Mouse (Mus musculus) heart, adult 2 months (tissue): ENCODE data around the gene Exoc4. TPM values are rescaled to one million over a fixed set of nuclear protein-coding genes. Genes with fewer than 3 reads are reported as not detected.

ENCODE experiments used
- DNase-seq, 2 experiments: peaks; one replicate each; pipeline ENCODE4 v3.0.0; 2021
- H3K27ac ChIP-seq: fragments of 200-600 bp; 2 replicates; pipeline ENCODE4 v1.8.1; 2022
- H3K27me3 ChIP-seq: fragments of 200-500 bp; 2 replicates; pipeline ENCODE4 v1.6.1; 2012; ENCODE audit warnings: mild to moderate bottlenecking, low read length, inconsistent platforms, mixed read lengths; ENCODE audit not compliant: control insufficient read depth, insufficient read depth
- H3K36me3 ChIP-seq: fragments of 200-500 bp; 2 replicates; pipeline ENCODE4 v1.6.1; 2012; ENCODE audit warnings: low read length, inconsistent platforms; ENCODE audit not compliant: control insufficient read depth, insufficient read depth
- H3K4me1 ChIP-seq: fragments of 200-500 bp; 2 replicates; pipeline ENCODE4 v1.6.1; 2011; ENCODE audit warnings: low read length; ENCODE audit not compliant: control insufficient read depth, insufficient read depth
- H3K4me3 ChIP-seq: fragments of 200-600 bp; 2 replicates; pipeline ENCODE4 v1.8.1; 2022
- H3K79me2 ChIP-seq: fragments of 200-500 bp; replicated peaks from 2 replicates; pipeline ENCODE4 v1.6.1; 2012; ENCODE audit warnings: mild to moderate bottlenecking, inconsistent platforms, low read length, moderate library complexity, mixed read lengths; ENCODE audit not compliant: control insufficient read depth, insufficient read depth
- H3K9ac ChIP-seq: fragments of 200-500 bp; 2 replicates; pipeline ENCODE4 v1.6.1; 2012; ENCODE audit warnings: low read depth, mild to moderate bottlenecking, control low read depth, inconsistent platforms, low read length, mixed read lengths
- CTCF ChIP-seq: fragments of 200-600 bp; IDR thresholded peaks from 2 replicates; pipeline ENCODE4 v1.8.1; 2022; ENCODE audit warnings: antibody characterized with exemption, mild to moderate bottlenecking, moderate library complexity
- EP300 ChIP-seq: fragments of 200-500 bp; IDR thresholded peaks from 2 replicates; pipeline ENCODE4 v1.6.1; 2011; ENCODE audit warnings: low read depth, low read length, control low read depth; ENCODE audit not compliant: insufficient read depth
- POLR2A ChIP-seq: fragments of 200-500 bp; IDR thresholded peaks from 2 replicates; pipeline ENCODE4 v1.6.1; 2011; ENCODE audit warnings: mild to moderate bottlenecking, low read depth, low read length, control low read depth; ENCODE audit not compliant: insufficient read depth
- WGBS: fragments of 180-500 bp; shearing (Covaris S2); methylation state at CpG from one replicate; pipeline ENCODE4 v1.1.7; 2018; 5-methylcytosine and 5-hydroxymethylcytosine counted together
- intact Hi-C: fragments of 180-260 bp; cut with DNase I; formaldehyde crosslinking; loops from one replicate; pipeline ENCODE4 v1.15.1; 2025
- polyA plus RNA-seq: library from polyadenylated mRNA; depleted of rRNA; stranded (reverse); fragments of >200 nt; gene quantifications from 2 replicates; pipeline ENCODE4 v1.2.3, GENCODE M21; 2012
- total RNA-seq, 2 experiments: library from RNA; stranded (reverse); gene quantifications; 2 replicates each; pipeline ENCODE4 v1.2.3; 2021

The Exoc4 gene
- total and polyA plus RNA-seq, 3 experiments = 9.9 to 36.0 (median 34.0) TPM

GRCm38 (mm10) chr6:33871286-33871685, 622.4 kb downstream of the Exoc4 start:
- intact Hi-C loops = no loop called here
- Histone ChIP-seq H3K9ac (no peak overlapping the region), H3K4me3 (no peak overlapping the region), H3K36me3 (peaks cover 2% of the 10 kb centered on the region), H3K27ac (no peak overlapping the region), H3K4me1 (no peaks in the 10 kb centered on the region), H3K79me2 (no peaks in the 10 kb centered on the region), H3K27me3 (no peaks in the 10 kb centered on the region)
- 63% methylated on average over 1 of the region's 1 CpGs for WGBS
- TF ChIP-seq EP300 (no peak), CTCF (no peak), POLR2A (no peak)
- no peak for DNase-seq

- H3K36me3 ChIP-seq = peaks cover 2% of the 10 kb centered on the region
- 30% methylated on average over 1 of the region's 1 CpGs for WGBS
- H3K79me2 ChIP-seq = no peaks in the 10 kb centered on the region
- DNase-seq = no peak
- H3K27me3 ChIP-seq = no peaks in the 10 kb centered on the region
- no peak overlapping the region for H3K27ac ChIP-seq
- H3K4me3 ChIP-seq = no peak overlapping the region
- no peak overlapping the region for H3K9ac ChIP-seq
- H3K4me1 ChIP-seq = no peaks in the 10 kb centered on the region
- TF ChIP-seq CTCF = no peak
- no peak for TF ChIP-seq POLR2A
- no peak for TF ChIP-seq EP300
- intact Hi-C loops = no loop called here
These were observed 623.3 kb downstream of the Exoc4 start for GRCm38 (mm10) chr6:33872192-33872591.

- WGBS = 68% methylated on average over 5 of the region's 5 CpGs
- Histone ChIP-seq H3K27me3 (no peaks in the 10 kb centered on the region), H3K36me3 (peaks cover 2% of the 10 kb centered on the region), H3K4me3 (no peak overlapping the region), H3K4me1 (no peaks in the 10 kb centered on the region), H3K79me2 (no peaks in the 10 kb centered on the region), H3K9ac (no peak overlapping the region), H3K27ac (no peak overlapping the region)
- no peak for TF ChIP-seq POLR2A
- no peak for TF ChIP-seq EP300
- no peak for TF ChIP-seq CTCF
- intact Hi-C loops = no loop called here
- DNase-seq = no peak
These were observed 624.1 kb downstream of the Exoc4 start for GRCm38 (mm10) chr6:33873000-33873399.

- H3K9ac ChIP-seq = no peak overlapping the region
- no peak for DNase-seq
- no peak overlapping the region for H3K27ac ChIP-seq
- H3K27me3 ChIP-seq = no peaks in the 10 kb centered on the region
- no peaks in the 10 kb centered on the region for H3K79me2 ChIP-seq
- no peak for TF ChIP-seq CTCF
- TF ChIP-seq POLR2A = no peak
- TF ChIP-seq EP300 = no peak
- H3K36me3 ChIP-seq = peaks cover 2% of the 10 kb centered on the region
- H3K4me1 ChIP-seq = no peaks in the 10 kb centered on the region
- H3K4me3 ChIP-seq = no peak overlapping the region
- intact Hi-C loops = no loop called here
- WGBS = 84% methylated on average over 8 of the region's 8 CpGs
These were observed 625.6 kb downstream of the Exoc4 start for GRCm38 (mm10) chr6:33874291-33875014.

GRCm38 (mm10) chr6:33884141-33884683, 635.3 kb downstream of the Exoc4 start:
- intact Hi-C loops = no loop called here
- WGBS = 35% methylated on average over 9 of the region's 9 CpGs
- H3K9ac ChIP-seq = no peak overlapping the region
- no peaks in the 10 kb centered on the region for H3K36me3 ChIP-seq
- H3K27me3 ChIP-seq = no peaks in the 10 kb centered on the region
- no peak for TF ChIP-seq POLR2A
- TF ChIP-seq CTCF = no peak
- no peak for TF ChIP-seq EP300
- H3K4me3 ChIP-seq = no peak overlapping the region
- no peaks in the 10 kb centered on the region for H3K79me2 ChIP-seq
- DNase-seq = no peak
- H3K27ac ChIP-seq = no peak overlapping the region
- no peaks in the 10 kb centered on the region; the same call in none of the 2 replicates for H3K4me1 ChIP-seq

- TF ChIP-seq CTCF = no peak
- TF ChIP-seq EP300 = no peak
- TF ChIP-seq POLR2A = no peak
- intact Hi-C loops = no loop called here
- no peak for DNase-seq
- Histone ChIP-seq H3K27ac (no peak overlapping the region), H3K4me1 (no peaks in the 10 kb centered on the region; the same call in none of the 2 replicates), H3K9ac (no peak overlapping the region), H3K4me3 (no peak overlapping the region), H3K79me2 (no peaks in the 10 kb centered on the region), H3K36me3 (no peaks in the 10 kb centered on the region; the same call in 1 of the 2 replicates), H3K27me3 (no peaks in the 10 kb centered on the region)
- WGBS = 61% methylated on average over 2 of the region's 2 CpGs
These were observed 638.1 kb downstream of the Exoc4 start for GRCm38 (mm10) chr6:33886941-33887340.
